Mouse (Mus musculus): ENCODE data around the gene Zmiz1. TPM values are rescaled to one million over a fixed set of nuclear protein-coding genes. Genes with fewer than 3 reads are reported as not detected.

Zmiz1 gene
- polyA plus RNA-seq, 1 experiment from 2014 or later = 12.4 TPM

DNA sequence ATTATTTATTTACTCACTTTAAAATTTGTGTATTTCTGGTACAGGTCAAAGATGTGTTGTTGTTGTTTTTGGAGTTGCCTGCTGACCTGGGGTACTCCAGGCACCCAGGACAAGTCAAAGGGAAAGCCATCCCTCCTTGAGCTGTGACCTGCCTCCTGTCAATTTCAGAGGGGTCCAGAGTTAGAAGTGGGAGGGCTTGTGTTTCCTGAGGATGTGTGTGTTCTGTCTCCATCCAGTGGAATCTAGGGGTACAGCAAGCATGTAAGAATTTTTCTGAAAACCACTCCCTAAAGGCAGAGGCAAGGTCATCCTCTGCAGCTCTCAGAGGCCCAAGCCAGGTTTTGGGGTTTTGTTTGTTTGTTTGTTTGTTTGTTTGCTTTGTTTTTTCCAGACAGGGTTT lies 243.0 kb downstream of the Zmiz1 start:
- ATAC-seq = no peak
- Histone ChIP-seq H3K4me3 (ENCODE audit: low read depth, low read length) (no peak overlapping the region), H3K4me1 (replicated peaks; ENCODE audit: control insufficient read depth, insufficient read depth, low read length) (no peaks in the 10 kb centered on the region), H3K9me3 (ENCODE audit: control insufficient read depth) (no peaks in the 10 kb centered on the region), H3K36me3 (ENCODE audit: control insufficient read depth, insufficient read depth) (peaks cover 35% of the 10 kb centered on the region), H3K27me3 (replicated peaks; ENCODE audit: control insufficient read depth, insufficient read depth, low read length) (no peaks in the 10 kb centered on the region), H3K27ac (ENCODE audit: low read depth, low read length) (no peak overlapping the region), H3K4me2 (replicated peaks; ENCODE audit: low read depth) (no peak overlapping the region), H3K9ac (ENCODE audit: low read depth, low read length) (no peak overlapping the region)
- peak; percentile 90 for TF ChIP-seq CTCF (IDR thresholded peaks at IDR 0.05; ENCODE audit: low read depth)

DNA sequence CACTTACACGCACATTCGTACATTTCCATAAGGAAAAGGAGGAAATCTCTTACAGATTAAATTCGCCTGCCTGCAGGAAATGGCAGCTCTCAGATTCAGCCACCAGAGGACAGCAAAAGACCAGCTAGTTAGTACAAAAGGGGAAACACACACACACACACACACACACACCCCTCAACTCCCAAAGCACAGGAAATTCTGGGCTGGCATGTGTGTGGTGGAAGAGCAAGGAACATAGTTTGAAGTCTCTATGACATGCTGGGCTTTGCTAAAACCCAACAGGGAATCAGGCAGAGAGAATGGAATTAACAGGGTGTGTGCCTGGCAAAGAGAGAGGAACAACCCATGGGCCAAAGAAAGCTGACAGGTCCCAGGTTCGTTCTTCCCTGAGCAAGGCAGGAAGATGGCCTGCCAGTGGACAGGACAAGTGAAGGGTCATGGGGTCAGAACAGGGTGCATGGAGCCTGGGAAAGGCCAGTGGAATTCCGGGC lies 248.8 kb downstream of the Zmiz1 start:
- Histone ChIP-seq H3K4me3 (ENCODE audit: low read depth, low read length) (no peak overlapping the region), H3K27ac (ENCODE audit: low read depth, low read length) (peak overlapping the region; percentile 22; the same call in 1 of the 2 replicates), H3K27me3 (replicated peaks; ENCODE audit: control insufficient read depth, insufficient read depth, low read length) (no peaks in the 10 kb centered on the region), H3K9me3 (ENCODE audit: control insufficient read depth) (no peaks in the 10 kb centered on the region), H3K9ac (ENCODE audit: low read depth, low read length) (no peak overlapping the region), H3K4me1 (replicated peaks; ENCODE audit: control insufficient read depth, insufficient read depth, low read length) (peaks cover 18% of the 10 kb centered on the region), H3K36me3 (ENCODE audit: control insufficient read depth, insufficient read depth) (no peaks in the 10 kb centered on the region), H3K4me2 (replicated peaks; ENCODE audit: low read depth) (no peak overlapping the region)
- WGBS = 54% methylated on average over 5 of the region's 5 CpGs
- no peak for ATAC-seq
- peak; percentile 96 for TF ChIP-seq CTCF (IDR thresholded peaks at IDR 0.05; ENCODE audit: low read depth)

DNA sequence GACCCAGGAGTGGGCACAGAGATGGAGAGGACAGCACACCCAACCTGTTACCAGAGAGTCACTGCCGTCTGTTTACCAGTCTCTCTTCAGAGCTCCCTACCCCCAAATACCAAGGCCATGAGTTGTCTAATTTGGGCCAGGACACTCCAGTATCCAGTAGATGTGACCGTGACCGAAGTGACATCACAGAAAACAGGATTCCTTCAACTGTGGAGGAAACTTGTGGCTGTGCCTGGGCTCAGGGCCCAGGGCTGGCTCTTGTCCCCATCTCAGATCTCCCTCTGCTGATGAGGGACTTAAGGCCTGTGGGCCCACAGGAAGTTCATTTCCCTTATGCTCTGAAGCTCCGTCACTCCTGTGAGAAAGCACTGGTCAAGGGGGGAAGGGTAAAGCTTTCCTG lies 249.5 kb downstream of the Zmiz1 start:
- no peak overlapping the region for H3K9ac ChIP-seq (ENCODE audit: low read depth, low read length)
- WGBS = 55% methylated on average over 4 of the region's 4 CpGs
- H3K27ac ChIP-seq (ENCODE audit: low read depth, low read length) = no peak overlapping the region

GRCm38 (mm10) chr14:25708917-25709316 lies 249.9 kb downstream of the Zmiz1 start:
- ATAC-seq = no peak
- H3K36me3 ChIP-seq (ENCODE audit: control insufficient read depth, insufficient read depth) = no peaks in the 10 kb centered on the region
- no peak overlapping the region for H3K27ac ChIP-seq (ENCODE audit: low read depth, low read length)
- no peaks in the 10 kb centered on the region for H3K27me3 ChIP-seq (replicated peaks; ENCODE audit: control insufficient read depth, insufficient read depth, low read length)
- no peak overlapping the region for H3K4me2 ChIP-seq (replicated peaks; ENCODE audit: low read depth)
- 95% methylated on average over 2 of the region's 2 CpGs for WGBS
- peaks cover 18% of the 10 kb centered on the region for H3K4me1 ChIP-seq (replicated peaks; ENCODE audit: control insufficient read depth, insufficient read depth, low read length)
- H3K9ac ChIP-seq (ENCODE audit: low read depth, low read length) = no peak overlapping the region
- no peak for TF ChIP-seq CTCF (IDR thresholded peaks at IDR 0.05; ENCODE audit: low read depth)
- H3K9me3 ChIP-seq (ENCODE audit: control insufficient read depth) = no peaks in the 10 kb centered on the region
- H3K4me3 ChIP-seq (ENCODE audit: low read depth, low read length) = no peak overlapping the region

More for the DNA sequence above, 249.5 kb downstream of the Zmiz1 start:
- TF ChIP-seq CTCF (IDR thresholded peaks at IDR 0.05; ENCODE audit: low read depth) = no peak
- Histone ChIP-seq H3K36me3 (ENCODE audit: control insufficient read depth, insufficient read depth) (no peaks in the 10 kb centered on the region), H3K4me1 (replicated peaks; ENCODE audit: control insufficient read depth, insufficient read depth, low read length) (peaks cover 18% of the 10 kb centered on the region), H3K4me2 (replicated peaks; ENCODE audit: low read depth) (no peak overlapping the region), H3K4me3 (ENCODE audit: low read depth, low read length) (no peak overlapping the region), H3K27me3 (replicated peaks; ENCODE audit: control insufficient read depth, insufficient read depth, low read length) (no peaks in the 10 kb centered on the region), H3K9me3 (ENCODE audit: control insufficient read depth) (no peaks in the 10 kb centered on the region)
- no peak for ATAC-seq

DNA sequence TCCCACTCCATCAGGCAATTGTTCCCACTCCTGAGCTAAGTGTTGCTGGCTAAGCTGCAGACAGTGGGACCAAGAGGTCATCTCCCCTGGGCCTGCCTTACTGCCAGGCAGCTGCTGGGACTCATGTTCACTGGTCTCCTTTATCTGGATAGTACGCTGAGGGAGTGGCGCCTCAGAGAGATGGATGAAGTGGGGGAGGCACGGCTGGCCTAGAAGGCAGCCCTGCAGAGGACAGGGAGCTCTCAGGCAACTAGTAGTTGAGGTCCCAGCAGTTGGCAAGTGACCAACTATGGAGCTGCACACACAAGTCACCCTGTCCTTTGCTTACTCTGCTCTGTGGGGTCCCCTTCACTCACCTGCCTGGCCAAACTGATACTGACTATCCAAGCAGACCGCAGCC lies 251.1 kb downstream of the Zmiz1 start:
- Histone ChIP-seq H3K27ac (ENCODE audit: low read depth, low read length) (no peak overlapping the region; the same call in 1 of the 2 replicates), H3K9ac (ENCODE audit: low read depth, low read length) (no peak overlapping the region), H3K9me3 (ENCODE audit: control insufficient read depth) (no peaks in the 10 kb centered on the region), H3K36me3 (ENCODE audit: control insufficient read depth, insufficient read depth) (peaks cover 5% of the 10 kb centered on the region; the same call in 1 of the 2 replicates), H3K4me3 (ENCODE audit: low read depth, low read length) (no peak overlapping the region), H3K27me3 (replicated peaks; ENCODE audit: control insufficient read depth, insufficient read depth, low read length) (no peaks in the 10 kb centered on the region), H3K4me2 (replicated peaks; ENCODE audit: low read depth) (no peak overlapping the region), H3K4me1 (replicated peaks; ENCODE audit: control insufficient read depth, insufficient read depth, low read length) (peaks cover 18% of the 10 kb centered on the region)
- TF ChIP-seq CTCF (IDR thresholded peaks at IDR 0.05; ENCODE audit: low read depth) = no peak
- WGBS = 20% methylated on average over 4 of the region's 4 CpGs
- no peak for ATAC-seq

DNA sequence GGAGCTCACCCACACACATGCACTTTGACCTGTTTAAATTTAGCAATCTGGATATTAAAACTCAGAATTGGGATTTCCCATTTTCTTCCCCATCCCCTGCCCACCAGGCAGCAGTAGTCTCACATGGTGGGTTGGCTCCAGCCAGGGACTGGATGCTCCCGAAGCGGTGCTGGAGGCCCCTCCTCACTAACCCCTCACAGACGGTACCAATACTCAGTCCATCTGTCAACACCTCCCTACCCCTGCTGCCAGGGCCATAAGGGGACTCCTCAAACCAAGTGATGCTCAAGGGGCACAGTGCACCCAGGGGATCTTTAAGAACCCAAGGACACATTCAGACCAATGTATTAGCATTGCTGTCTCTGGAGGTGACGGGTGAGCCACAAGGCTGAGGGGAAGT lies 251.7 kb downstream of the Zmiz1 start:
- Histone ChIP-seq H3K9ac (ENCODE audit: low read depth, low read length) (no peak overlapping the region), H3K4me1 (replicated peaks; ENCODE audit: control insufficient read depth, insufficient read depth, low read length) (peaks cover 18% of the 10 kb centered on the region), H3K27ac (ENCODE audit: low read depth, low read length) (peak overlapping the region; percentile 3), H3K27me3 (replicated peaks; ENCODE audit: control insufficient read depth, insufficient read depth, low read length) (no peaks in the 10 kb centered on the region), H3K4me3 (ENCODE audit: low read depth, low read length) (no peak overlapping the region), H3K4me2 (replicated peaks; ENCODE audit: low read depth) (no peak overlapping the region), H3K36me3 (ENCODE audit: control insufficient read depth, insufficient read depth) (peaks cover 5% of the 10 kb centered on the region; the same call in 1 of the 2 replicates), H3K9me3 (ENCODE audit: control insufficient read depth) (no peaks in the 10 kb centered on the region)
- ATAC-seq = no peak
- 57% methylated on average over 4 of the region's 4 CpGs for WGBS
- TF ChIP-seq CTCF (IDR thresholded peaks at IDR 0.05; ENCODE audit: low read depth) = peak; percentile 8; the same call in 1 of the 2 replicates

DNA sequence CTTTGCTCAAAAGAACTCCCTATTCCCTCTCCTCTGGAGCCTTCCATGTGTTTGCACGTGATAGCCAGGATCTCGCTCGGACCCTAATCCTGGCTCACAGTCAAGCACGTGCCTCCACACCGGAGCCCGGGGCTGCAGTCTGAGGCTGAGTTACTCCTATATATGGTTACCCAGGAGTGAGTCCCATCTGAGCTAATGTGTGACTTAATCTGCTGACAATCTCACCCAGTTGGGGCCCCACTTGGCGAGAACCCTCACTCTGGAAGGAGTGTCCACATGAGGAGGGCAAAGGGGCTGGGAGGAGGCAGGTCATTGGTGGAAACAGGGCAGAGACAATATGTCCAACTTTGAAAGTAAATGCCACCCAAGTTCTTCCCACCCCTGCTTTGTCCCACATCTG lies 252.2 kb downstream of the Zmiz1 start:
- WGBS = 24% methylated on average over 7 of the region's 7 CpGs
- peak overlapping the region; percentile 32 for H3K4me2 ChIP-seq (replicated peaks; ENCODE audit: low read depth)
- no peak overlapping the region for H3K9ac ChIP-seq (ENCODE audit: low read depth, low read length)
- no peak for TF ChIP-seq CTCF (IDR thresholded peaks at IDR 0.05; ENCODE audit: low read depth)
- H3K27ac ChIP-seq (ENCODE audit: low read depth, low read length) = peak overlapping the region; percentile 3
- H3K4me1 ChIP-seq (replicated peaks; ENCODE audit: control insufficient read depth, insufficient read depth, low read length) = peaks cover 18% of the 10 kb centered on the region
- peak; percentile 69 for ATAC-seq
- H3K36me3 ChIP-seq (ENCODE audit: control insufficient read depth, insufficient read depth) = peaks cover 5% of the 10 kb centered on the region; the same call in 1 of the 2 replicates
- no peaks in the 10 kb centered on the region for H3K9me3 ChIP-seq (ENCODE audit: control insufficient read depth)
- H3K4me3 ChIP-seq (ENCODE audit: low read depth, low read length) = no peak overlapping the region
- no peaks in the 10 kb centered on the region for H3K27me3 ChIP-seq (replicated peaks; ENCODE audit: control insufficient read depth, insufficient read depth, low read length)

Data from intestine, postnatal 0 days (tissue).